Mouse (Mus musculus) gastrocnemius, adult 8-10 months (tissue): ENCODE measurements around the gene Cnn3. TPM values are rescaled to one million over a fixed set of nuclear protein-coding genes. Genes with fewer than 3 reads are reported as not detected.

ENCODE experiments used
- DNase-seq, 2 experiments: peaks; one replicate each; pipeline ENCODE4 v3.0.0; 2022; ENCODE audit warnings: low spot score in 2 of 2
- total RNA-seq, 4 experiments: library from RNA; stranded (reverse); gene quantifications; 2 replicates each; pipeline ENCODE4 v1.2.4; 2022

Gene Cnn3
- total RNA-seq, 4 experiments from 2014 or later = 8.6 to 14.3 (median 11.1) TPM

DNA sequence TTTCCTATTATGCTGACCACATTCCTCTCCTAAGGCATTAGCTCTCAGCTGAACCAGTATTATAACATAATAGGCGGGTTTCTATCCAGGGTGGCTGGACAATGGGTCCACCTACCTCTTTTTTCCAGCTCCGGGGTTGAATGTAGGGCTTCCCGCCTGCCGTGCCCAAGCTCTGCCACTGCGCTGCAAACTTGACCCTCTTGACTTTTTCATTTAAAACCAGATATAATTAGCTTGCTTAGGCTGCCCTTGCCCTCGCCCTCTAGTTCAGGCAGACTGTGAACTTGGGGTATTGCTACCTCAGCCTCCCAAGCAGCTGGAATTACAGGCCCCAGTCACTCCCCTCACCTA, 8.1 kb upstream of the Cnn3 start:
- no peak for DNase-seq

DNA sequence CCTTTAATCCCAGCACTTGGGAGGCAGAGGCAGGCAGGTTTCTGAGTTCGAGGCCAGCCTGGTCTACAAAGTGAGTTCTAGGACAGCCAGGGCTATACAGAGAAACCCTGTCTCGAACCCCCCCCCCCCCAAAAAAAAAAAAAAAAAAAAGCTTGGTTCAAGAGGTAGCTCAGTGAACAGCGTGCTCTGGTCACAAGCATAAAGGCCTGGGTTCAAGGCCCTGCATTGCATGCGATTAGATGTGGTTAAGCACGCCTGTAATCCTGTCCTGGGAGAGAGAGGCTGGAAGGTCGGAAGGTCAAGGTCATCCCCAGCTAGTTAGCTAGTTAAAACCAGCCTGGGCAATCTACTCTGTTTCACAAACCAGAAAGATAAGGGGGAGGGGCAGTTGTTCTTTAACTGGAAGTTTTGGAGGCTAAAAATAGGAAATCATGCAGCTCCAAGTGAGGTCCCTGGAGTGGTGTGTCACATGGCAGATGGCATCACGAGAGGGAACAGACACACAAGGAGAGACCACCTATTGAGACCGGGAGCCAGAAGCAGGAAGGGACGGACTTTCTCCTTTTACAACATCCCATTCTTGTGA, 7.4 kb upstream of the Cnn3 start:
- DNase-seq = no peak

DNA sequence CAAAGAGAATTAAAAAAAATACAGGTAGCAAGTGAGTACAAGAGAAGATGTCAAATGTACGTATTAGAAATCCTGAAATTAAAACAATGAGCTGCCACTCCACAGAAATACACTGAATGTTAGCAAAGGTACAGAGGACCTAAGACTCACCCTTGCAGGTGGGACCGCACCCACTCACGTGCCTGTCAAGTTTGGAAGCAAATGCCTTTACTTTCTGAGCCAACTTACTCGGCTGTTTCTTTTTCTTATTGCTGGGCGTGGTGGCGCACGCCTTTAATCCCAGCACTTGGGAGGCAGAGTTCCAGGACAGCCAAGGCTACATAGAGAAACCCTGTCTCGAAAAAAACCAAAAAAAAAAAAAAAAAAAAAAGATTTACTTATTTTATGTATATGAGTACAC, 3.9 kb upstream of the Cnn3 start:
- no peak for DNase-seq

DNA sequence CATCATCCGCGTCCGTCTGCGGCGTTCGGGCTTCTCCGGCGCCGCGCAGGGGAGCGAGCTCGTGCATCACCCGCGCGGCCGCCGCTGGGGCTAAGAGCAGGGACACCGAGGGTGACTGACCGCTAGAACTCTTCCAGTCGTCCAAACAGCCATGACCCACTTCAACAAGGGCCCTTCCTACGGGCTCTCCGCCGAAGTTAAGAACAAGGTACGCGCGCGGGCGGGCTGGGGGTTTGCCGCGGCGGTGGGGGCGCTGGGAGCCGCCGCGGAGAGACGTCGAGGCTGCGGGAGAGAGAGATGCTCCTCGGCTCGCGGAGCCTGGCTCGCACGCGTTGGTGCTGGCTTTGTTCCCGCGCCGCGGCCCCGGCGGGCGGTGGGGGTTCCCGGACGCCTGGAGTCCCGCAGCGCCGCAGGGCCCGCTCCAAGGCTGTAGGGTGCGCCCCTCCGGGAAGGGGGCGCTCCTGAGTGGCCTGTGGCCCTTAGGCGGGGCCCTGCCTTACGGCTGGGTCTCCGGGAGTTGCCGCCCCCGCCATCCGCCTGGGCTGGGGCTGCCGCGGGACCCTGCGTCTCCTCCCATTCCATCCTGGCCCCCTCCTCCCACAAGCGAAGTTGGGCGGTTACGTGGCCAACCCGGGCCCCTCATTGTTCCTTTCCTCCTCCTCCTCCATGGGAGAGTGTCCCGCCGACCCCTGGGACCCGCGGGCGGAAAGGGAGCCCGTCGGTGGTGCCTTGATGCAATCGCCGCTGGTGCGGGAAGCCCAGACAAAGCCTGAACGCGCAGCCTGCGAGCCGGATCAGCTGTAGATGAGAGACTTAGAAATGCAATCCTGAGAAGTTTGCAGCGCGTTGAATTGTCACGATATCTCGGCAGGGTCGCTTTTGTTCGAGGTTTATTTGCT, 573 bp downstream of the Cnn3 start:
- peak; percentile 43 to 57 for DNase-seq

DNA sequence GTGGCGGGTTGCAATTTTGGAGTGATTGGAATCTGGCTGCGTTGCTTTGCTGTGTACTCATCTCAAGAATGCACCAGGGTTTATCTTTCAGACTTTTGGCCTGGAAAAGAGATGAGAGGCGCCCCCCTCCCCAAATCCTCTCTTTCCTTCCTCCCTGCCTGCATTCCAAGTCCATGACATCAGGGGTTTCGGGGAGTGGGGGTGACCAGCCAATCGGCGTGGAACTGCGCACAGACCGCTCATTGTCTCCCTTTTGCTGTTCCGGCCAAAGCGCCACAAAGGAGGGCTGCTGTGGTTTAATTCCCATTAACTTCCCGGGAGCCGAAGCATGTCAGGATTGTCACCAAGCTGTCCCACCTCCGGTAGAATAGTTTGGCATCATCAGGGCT, 1.2 kb downstream of the Cnn3 start:
- DNase-seq = peak in 1 of 2 experiments; percentile 13

DNA sequence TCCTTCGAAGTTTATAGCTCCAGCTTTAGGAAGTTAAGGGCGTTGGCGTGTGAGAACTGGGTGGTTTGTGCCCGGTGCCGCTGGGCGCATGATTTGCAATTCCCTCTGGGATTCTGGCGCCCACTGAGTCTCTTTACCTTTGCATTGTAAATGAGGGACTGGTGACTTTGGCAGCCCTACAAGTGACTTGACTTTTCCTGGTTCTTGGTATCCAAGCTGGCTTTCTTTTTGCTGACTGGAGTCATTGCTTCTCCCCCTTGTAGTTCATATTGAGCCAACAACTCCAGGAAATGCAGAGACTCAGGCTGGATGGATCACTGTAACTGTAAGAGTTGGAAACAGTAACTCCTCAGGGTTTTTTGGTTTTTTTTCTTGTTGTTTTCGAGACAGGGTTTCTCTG, 1.9 kb downstream of the Cnn3 start:
- no peak for DNase-seq

DNA sequence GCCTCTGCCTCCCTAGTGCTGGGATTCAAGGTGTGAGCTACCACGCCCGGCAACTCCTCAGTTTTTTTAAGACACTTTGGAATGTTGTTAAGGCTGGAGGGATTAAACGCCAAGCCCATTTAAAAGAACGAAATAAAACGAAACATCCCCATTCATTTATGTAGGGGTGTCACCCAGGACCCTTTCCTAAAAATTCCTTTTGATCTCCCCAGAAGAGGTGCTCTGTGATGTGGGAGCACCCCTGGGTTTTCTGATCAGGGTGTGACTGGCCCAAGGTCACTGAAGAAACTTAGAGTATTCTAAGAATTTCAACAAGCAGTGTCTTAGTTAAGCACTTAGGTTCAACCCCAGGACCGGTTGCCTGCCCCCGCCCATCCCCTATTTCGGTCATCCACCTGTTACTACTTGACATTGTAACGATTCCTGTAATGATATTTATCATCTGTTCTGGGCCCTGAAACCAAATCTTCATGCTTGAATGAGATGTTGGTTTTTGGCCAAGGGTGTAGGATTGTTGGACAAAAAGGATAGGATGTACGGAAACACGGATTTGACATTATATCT, 2.5 kb downstream of the Cnn3 start:
- DNase-seq = no peak

DNA sequence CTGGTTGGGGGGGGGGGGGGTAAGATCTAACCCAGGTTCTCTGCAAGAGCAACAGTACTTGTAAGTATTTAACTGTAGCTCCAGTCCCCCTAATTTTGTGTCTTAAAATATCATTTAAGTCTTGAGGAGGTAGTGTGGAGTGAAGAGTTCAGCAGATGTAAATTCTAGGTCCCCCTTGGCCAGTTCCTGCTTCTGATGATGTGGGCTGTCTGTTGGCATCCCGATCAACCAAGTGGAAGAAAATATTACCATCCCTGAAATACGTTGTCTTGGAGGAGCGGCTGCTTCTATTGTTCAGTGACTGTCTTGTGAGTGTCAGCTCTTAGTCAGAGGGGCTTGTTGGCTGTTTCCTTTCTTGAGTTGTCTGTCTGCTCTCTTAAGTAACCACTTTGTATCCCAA, 3.2 kb downstream of the Cnn3 start:
- DNase-seq = no peak

DNA sequence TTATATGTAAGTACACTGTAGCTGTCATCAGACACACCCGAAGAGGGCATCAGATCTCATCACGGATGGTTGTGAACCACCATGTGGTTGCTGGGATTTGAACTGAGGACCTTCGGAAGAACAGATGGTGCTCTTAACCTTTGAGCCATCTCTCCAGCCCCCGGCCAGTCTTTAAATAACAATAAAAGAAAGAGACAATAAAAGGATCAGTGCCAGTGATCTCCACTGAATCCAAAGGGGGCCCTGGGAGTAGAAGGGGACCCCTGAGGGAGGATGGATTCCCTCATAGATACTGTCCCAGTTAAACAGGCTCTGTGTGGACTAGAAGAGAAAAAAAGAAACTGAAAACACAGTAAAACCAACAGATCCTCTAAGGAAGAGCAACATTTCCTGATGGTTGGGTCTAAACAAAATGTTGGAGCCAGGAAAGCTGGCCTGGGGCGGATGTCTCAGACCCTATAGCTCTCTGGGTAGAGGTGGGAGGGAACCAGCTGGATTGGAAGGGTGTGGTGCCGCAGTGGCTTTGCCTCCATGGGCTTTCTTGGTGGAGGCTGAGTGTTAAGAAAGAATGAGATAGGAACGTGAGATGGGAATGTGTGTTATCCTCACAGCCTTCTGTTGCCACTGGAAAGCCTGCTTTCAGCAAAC, 4.1 kb downstream of the Cnn3 start:
- DNase-seq = no peak

DNA sequence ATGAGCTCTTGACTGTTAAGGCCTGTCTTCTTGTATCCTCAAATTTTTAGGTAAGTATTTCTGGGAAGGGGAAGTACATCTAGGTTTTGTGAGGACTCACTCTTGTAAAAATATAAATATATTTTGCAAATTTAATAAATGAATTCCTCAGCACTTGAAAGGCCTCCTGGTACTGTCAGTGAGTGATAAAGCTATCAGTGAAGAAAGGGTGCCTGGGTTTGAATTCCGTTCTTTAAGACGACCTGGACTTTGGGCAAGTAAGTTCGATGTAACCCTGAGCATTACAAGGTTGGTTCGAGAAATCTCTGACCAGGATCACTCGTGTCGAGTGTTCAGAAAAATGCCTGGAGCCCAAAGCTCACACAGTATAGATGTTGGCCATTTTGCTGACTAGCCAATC, 7.1 kb downstream of the Cnn3 start:
- DNase-seq = no peak

DNA sequence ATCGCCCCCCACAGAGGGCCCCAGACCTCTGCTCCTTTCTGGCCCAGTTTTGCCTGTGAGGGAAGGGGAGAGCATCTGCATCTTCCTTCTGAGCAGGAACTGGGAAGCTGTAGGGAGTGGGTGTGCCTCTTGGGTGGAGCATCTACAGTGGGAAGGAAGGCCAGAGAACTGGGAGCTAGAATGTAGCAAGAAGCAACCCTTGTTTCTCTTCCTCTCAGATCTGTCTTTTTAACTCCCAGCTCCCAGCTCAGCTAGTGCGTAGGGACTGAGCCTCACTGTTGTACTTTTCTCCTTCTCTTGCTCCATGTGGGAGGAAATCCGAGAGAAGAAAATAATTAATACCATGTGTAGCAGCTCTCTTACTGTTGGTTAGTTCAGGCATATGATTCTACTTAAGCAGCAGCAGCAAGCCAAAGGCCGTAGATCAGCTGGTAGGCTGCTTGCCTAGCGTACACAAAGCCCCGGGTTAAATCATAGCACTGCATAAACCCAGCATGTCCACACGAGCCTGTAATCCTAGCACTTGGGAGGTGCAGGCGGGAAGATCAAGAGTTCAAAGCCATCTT, 7.8 kb downstream of the Cnn3 start:
- DNase-seq = no peak

DNA sequence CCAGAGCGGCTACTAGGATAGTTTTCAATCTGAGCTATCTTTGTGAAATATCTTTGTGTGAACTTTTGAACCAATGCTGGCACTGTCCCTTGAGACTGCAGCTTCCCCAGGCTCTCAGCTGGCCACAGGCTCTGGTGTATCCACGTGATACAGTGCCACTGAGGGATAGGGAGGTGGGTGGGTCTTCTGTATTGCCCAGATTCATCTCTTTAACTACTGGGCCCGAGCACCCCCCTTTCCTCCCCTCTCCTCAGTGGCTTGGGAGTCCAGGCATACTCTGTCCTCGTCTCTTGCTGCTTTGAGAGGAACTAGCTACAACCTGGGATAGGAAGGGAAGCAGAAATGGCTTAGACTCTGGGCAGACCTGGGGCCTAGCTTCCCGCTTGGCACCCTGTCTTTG, 9.0 kb downstream of the Cnn3 start:
- no peak for DNase-seq

DNA sequence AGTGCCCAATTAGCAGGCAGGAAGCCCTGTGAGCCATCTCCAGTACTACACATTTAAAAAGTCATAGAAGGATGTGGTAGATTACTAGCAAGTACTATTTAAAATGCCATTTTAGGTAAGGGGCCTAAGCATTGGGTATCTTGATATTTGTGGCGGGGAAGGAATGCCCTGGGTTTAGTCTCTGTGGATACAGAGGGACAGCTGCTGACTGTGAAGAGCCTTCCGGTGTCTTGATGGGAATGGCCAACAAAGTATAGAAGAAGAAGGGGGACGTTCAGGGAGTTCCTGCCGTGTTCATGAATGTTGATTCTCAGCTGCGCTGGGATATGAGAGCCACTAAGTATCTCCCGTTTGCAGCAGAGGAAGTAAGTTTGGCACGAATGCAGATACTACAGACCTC, 10.8 kb downstream of the Cnn3 start:
- no peak for DNase-seq

DNA sequence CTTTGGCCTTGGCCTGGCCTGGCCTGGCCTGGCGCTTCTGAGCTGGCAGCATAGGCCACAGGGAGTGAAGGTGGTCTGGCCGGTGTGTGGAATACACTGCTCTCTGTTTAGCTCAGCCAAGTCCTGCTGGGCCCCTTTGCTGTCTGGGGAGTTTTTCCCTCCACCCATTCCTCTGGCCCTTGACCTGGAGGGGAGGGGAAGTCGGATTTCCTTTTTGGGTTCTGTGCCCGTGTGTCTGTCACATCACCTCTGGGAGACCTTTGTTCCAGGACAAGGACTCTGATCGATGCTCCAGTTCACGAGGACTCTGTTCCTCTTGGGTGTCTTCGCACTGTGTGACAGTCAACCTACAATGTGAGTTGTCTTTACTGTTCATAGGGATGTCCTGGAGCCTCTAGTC, 11.7 kb downstream of the Cnn3 start:
- no peak for DNase-seq

DNA sequence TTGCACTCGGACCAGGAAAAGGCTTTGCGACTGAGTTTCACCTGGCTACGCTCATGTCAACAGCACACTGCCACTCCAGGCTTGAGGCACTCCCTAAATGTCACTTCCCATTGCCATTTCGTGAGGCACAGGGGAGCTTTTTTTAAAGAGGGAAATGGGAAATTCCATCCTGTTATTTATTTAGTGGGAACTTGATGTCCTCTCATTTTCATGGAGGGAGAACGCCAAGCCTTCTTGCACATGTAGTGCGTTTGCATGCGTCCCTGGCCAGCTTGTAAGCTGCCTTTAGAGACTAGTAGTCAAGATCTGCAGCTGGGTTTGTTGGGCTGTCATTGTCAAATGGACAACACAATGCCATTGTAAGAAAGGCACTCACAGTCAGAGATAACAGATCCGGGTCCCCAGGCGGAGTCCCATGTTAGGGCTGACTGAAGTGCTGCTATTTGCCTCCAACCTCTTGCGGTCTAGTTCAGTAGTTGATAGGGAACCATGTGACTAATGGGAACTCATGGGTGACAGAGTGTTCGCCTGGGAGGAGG, 13.4 kb downstream of the Cnn3 start:
- DNase-seq = no peak

DNA sequence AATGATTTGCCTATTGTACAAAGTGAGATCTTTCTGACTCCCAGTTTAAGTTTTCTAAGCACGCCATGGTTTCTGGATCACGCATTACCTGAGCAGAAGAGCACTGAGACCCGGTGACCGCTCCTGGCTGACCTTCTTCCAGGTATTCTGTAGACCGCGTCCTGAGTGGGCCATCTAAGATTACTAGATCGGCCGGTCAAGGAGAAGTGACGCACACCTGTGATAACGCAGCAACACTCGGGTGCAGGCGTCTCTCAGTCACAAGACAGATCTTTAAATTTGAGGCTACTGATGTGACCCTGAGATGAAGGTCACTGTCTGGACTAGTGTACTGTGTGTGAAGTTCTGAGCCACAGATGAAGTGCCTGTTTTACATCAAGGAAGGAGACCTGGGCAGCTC, 15.2 kb downstream of the Cnn3 start:
- DNase-seq = no peak

DNA sequence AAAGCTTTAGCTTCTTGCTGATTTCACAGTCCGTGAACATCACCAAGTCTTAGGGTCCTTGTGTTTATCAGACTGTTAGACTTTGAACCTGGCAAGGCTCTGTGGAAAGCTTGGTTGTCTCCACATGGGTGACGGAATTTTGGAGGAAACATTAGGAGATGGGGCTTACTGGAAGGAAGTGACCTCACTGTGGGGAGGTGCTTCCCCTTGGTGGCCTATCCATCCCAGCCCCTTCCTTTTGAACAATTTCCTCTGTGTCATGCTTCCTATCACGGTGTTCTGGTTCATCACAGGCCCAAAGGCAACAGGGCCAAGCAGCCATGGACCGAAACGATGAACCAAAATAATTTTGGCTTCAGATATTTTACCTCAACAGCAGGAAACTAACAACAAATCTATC, 16.0 kb downstream of the Cnn3 start:
- no peak for DNase-seq

DNA sequence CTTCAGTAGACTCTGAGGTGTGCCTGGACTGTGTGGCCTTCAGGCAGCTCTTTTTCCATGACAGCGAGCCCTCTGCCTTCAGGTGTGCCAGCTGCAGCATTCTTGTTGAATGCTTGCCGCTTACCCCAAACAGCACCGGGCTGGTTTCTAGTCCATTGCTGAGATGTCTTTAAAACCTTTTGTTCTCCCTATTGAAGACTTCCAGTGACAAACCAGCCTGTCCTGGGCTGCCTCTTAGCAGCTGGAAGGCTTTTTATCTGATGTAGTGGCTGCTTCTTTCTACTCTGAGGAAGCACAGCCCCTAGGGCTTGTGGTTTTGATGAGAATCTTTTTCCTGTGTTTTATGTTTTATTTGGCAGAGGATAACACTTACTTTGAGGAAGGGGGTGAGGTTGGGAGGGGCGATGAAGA, 17.6 kb downstream of the Cnn3 start:
- DNase-seq = no peak

DNA sequence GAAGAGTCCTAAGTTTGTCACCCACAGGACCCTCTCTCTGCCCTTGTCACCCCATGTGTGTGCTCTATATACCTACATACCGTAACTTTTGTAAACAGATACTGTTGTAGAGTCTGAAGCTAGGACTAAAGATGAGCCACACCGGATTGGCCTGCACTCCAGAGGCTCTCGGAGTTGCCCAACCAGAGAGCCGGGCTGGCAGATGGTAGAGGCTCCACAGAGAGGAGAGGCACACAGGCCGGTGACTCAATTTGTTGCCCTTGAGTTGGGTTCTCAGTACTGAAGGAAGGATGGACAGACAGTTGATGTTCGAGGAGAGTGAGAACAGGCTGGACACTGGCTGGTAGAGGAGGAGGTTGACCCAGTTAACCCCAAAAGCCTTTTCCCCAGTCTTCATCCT, 18.1 kb downstream of the Cnn3 start:
- DNase-seq = no peak

DNA sequence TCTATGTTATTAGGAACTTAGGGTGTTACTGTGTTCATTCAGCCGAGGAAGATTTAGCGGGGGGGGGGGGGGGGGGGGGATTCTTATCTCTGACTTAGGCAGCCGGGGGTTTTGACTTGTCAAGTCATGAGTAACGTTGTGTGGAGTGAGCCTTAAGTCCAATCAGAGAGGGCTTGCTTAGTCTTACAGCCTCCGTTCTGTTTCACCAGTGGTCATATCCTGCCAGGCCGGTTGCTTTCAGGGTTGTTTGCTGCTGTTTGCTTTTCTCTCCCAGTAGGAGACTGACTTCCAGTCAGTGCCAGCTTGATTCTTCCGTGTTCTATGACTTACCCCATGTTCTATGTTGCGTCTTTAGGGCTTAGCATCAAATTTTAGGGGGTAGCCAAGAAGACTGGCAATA, 20.2 kb downstream of the Cnn3 start:
- DNase-seq = no peak

DNA sequence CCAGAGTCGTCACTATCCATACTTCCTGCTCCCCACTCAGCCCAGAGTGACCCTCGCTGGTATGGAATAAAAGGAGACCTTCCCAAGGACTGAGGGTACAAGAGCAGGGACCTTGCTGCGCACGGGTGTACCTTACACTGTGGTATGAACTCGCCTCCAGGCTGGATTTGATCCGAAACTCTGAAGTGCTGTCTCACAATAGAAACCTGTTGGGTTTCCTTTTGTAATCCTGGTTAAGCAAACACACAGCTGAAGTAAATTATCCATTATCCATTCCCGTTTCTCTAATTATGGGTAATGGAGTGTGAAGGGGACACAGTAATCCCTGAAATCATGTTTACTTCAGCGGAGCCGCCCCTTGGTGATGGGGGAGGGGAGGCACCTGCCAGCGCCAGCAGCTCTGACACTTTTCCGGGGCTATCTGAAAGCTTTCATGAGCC, 21.8 kb downstream of the Cnn3 start:
- DNase-seq = no peak

DNA sequence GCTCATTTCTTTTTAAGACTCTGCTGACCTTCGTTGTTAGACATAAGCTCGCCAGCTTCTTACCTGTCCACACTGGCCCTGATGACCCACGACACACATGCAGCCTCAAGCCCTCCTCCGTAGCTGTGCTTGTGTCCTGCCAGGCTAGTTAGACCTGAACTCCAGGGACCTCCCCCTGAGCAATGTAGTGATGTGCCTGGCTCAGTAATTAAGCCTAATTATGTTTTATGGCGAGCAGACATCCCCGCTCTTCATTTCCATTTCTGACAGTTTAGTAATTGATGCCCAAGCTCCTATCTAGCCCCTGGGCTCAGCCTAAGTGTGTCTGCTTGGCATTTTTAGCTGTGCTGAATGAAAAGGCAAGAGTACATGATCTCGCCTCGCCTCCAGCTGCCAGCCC, 22.3 kb downstream of the Cnn3 start:
- DNase-seq = no peak
